Mouse (Mus musculus) megakaryocyte-erythroid progenitor cell, adult 5-6 weeks (primary cell): ENCODE data around the gene Sdr42e1. TPM values are rescaled to one million over a fixed set of nuclear protein-coding genes. Genes with fewer than 3 reads are reported as not detected.

Experiments
- ATAC-seq: replicated peaks from 2 replicates; pipeline ENCODE4 v1.8.0; 2016; ENCODE audit warnings: mild to moderate bottlenecking, inconsistent platforms; ENCODE audit not compliant: severe bottlenecking, poor library complexity, low FRiP score, low TSS enrichment
- total RNA-seq, 2 experiments: library from RNA; stranded (forward) in 1 of 2; stranded (reverse) in 1 of 2; fragments of 200-1000, 215-1000 nt in 1 of 2; fragments of >200 nt in 1 of 2; fragmentation: Nextera tagmentation in 1 of 2; gene quantifications; 2 replicates each; pipeline ENCODE4 v1.2.3; 2014 to 2017

Gene Sdr42e1
- total RNA-seq, 2 experiments from 2014 or later, result 0.89 to 4.0 TPM

GRCm38 (mm10) chr8:117670461-117670860, 3.0 kb downstream of the Sdr42e1 start:
- ATAC-seq, result no peak

GRCm38 (mm10) chr8:117667349-117668124, 6.0 kb downstream of the Sdr42e1 start:
- no peak for ATAC-seq

- ATAC-seq, result no peak
Observed at GRCm38 (mm10) chr8:117660358-117661031, 13.0 kb downstream of the Sdr42e1 start.

- ATAC-seq, result peak; percentile 65; the same call in 1 of the 2 replicates
Observed at GRCm38 (mm10) chr8:117658990-117659389, 14.5 kb downstream of the Sdr42e1 start.

- no peak for ATAC-seq
Observed at GRCm38 (mm10) chr8:117652318-117652717, 21.2 kb downstream of the Sdr42e1 start.

- ATAC-seq, result no peak
Observed at GRCm38 (mm10) chr8:117646440-117646839, 27.0 kb downstream of the Sdr42e1 start.

- ATAC-seq, result peak; percentile 68; the same call in 1 of the 2 replicates
Observed at GRCm38 (mm10) chr8:117646020-117646419, 27.5 kb downstream of the Sdr42e1 start.

DNA sequence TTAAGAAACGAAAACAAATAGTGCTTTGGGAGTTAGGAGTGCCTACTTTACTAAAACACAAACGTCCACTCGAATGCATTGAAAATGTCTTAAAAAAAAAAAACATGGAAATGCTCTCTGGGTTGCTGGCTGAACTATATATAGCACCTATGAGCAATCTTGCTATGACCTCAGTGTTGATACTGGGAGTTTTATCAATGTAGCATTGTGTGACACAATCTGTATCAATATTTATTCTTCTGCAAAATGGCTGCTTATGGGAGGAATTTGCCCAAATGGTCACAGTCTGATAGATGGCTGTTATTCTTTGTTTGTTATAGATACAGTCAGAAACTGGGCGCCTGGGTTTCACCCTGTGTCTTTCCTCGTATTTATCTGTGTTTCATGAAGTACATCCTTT, 28.0 kb downstream of the Sdr42e1 start:
- no peak for ATAC-seq

DNA sequence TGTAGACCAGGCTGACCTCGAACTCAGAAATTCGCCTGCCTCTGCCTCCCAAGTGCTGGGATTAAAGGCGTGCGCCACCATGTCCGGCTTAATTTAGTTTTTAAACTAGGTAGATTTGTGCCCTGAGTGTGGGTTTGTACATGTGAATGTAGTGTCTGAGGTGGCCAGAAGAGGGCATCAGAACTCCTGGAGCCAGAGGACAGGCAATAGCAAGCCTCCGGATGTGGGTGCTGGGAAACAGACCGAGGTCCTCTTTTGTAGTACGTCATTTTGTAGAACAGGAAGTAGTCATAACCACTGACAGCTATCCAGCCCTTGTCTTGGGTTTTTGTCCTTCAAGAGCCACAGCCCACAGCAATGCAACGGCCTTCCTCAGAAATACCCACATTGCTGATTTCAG, 33.9 kb downstream of the Sdr42e1 start:
- ATAC-seq, result no peak

DNA sequence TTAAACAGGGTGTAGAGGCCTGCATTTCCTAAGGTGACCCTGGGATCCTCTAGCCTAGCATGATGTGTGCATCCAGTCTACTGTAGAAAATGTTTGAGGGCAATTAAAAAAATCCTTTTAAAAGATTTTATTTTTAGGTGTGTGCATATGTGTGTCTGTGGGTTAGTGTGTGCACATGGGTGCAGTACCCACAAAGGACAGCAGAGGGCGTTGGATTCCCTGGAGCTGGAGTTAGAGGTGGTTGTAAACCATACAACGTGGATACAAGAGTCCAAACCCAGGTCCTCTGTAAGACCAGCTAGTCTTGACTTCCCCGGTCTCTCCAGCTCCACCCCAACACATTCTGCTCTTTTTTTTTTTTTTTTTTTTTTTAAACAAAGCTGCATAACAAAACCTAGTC, 36.0 kb downstream of the Sdr42e1 start:
- no peak for ATAC-seq

DNA sequence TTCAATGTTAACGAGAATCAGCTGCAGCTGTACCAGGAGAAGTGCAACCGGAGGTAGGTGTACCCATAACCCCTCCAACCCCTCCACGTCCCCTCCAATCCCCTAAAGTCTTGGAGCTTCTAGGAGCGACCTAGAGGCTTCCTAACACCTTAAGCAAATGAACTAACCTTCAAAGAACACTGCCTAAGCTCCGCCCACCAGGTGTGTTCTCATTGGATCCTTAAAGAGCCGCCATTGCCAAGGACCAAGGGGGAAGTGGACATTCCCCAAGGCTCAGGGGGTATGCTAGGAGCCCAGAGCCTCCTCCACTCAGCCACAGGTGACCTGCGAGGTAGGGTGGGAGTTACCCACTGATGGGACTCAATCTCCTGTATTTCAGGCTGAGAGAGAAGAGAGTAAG, 39.1 kb downstream of the Sdr42e1 start:
- no peak for ATAC-seq

DNA sequence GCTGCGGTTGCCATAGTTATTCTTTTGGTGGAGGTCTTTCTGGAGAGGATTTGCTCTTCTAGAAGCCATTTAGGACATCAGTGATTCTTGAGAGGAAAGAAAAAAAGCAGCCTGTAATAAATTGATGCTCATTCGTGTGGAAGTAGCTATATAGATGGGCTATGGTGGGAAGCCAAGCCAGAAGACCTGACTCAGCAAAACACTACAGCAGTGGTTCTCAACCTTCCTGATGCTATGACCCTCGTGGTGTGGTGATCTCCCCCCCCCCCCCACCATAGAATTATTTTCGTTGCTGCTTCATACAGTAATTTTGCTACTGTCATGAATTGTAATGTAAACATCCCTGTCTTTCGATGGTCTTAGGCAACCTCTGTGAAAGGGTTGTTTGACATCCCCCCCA, 41.0 kb downstream of the Sdr42e1 start:
- no peak for ATAC-seq

DNA sequence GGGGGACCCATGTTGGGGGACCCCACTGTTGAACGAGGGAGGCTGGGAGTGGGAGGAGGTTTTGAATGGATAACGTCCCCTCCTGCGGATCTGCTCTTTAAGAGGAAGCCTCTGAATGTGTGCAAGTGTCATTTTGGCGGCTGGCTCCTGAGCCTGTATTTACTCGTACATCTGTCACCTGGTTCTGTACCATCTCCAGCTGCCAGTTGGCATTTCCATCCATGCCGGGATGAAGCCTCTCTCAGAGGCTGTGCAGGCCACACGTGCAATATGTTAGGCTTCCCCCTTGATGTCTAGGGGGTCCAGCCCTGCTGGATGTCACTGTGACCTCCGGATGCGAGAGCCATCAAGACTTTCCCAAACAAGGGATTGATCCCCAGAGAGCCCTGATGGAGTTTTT, 46.4 kb downstream of the Sdr42e1 start:
- no peak for ATAC-seq

DNA sequence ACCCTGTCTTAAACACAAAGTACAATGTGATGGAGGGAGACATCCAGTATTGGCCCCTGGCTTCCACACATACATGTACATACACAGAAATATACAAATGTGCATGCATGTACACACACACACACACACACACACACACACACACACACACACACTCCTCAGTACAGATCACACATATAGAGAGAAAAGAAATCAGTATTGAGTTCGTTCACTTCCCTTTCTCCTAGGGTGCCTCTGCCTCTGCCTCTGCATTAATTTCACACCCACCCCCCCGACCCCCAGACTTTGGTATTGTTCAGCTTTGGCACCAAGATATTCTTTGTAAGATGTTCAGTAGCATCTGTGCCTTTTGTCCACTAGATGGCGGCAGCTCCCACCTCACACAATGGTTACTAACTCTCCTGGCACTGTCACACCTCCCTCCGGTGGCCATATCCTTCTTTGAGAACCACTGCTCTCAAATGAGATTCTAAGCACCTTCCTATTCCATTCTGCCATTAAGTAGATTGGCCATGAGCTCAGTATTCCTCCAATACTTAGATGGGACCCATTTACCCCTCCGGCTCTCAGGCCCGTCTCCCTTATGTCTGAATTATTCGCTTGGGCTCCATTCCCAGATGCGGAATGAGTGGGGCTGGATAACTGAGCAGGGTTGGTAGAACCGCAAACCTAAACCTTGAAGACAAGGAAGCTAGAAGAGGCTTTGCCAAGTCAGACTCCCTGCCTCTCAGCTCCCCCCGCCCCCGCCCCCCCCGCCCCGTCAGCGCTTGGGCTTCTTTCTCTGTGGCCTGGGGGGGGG, 47.2 kb downstream of the Sdr42e1 start:
- peak; percentile 92 for ATAC-seq

DNA sequence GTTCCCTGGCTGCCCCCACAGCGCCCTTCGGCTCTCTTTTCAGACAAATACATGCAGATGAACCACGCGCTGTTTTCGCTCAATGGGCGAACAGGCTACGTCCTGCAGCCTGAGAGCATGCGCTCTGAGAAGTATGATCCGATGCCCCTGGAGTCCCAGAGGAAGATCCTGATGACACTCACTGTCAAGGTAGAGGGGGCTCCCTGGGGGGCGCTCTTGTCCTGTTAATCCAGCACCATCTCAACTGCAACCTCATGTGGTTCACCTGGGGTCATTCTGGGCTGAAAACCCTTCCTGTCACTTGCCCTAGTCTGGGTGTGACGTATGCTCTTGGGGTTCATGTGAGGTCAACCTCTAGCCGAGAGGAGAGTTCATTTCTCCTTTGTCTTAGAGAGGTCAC, 60.6 kb downstream of the Sdr42e1 start:
- no peak for ATAC-seq

Other genes with a start within 250 kb of the Sdr42e1 start
- 8.1 and 11.3 TPM in 2 replicates for gene Plcg2, start 175.4 kb downstream of the Sdr42e1 start, total RNA-seq (2014; fragmentation: Nextera tagmentation)
- 9.2 and 17.0 TPM in 2 replicates for gene Plcg2, start 175.4 kb downstream of the Sdr42e1 start, total RNA-seq (2017)
- not detected in 2 replicates for gene Hsd17b2, start 28.2 kb upstream of the Sdr42e1 start, total RNA-seq (2014; fragmentation: Nextera tagmentation)
- gene Hsd17b2, start 28.2 kb upstream of the Sdr42e1 start, total RNA-seq (2017), result not detected in 2 replicates
- 60.1 and 75.8 TPM in 2 replicates for gene Mphosph6, start 128.3 kb upstream of the Sdr42e1 start, total RNA-seq (2014; fragmentation: Nextera tagmentation)
- gene Mphosph6, start 128.3 kb upstream of the Sdr42e1 start, total RNA-seq (2017), result 61.9 and 62.5 TPM in 2 replicates